Mouse (Mus musculus) heart, embryonic 14.5 days (tissue): ENCODE measurements around the gene Psma1. TPM values are rescaled to one million over a fixed set of nuclear protein-coding genes. Genes with fewer than 3 reads are reported as not detected.

ENCODE experiments used
- ATAC-seq: fragments of 200-750 bp; cut with Nextera tagmentation; 2 replicates; pipeline ENCODE4 v1.8.0; 2017; ENCODE audit warnings: low read depth, moderate TSS enrichment; ENCODE audit not compliant: insufficient number of reproducible peaks, insufficient read depth, low FRiP score
- H3K27ac ChIP-seq, 2 experiments: fragments of 200-500 bp in 1 of 2; fragments of 300-500 bp in 1 of 2; sonication (generic) in 1 of 2; replicated peaks in 1 of 2; 2 replicates each; pipeline ENCODE4 v1.5.1; 2012 to 2014; ENCODE audit warnings: low read depth in 2 of 2, low read length in 2 of 2, control low read depth in 1 of 2, mild to moderate bottlenecking in 1 of 2, mixed read lengths in 1 of 2; ENCODE audit not compliant: control insufficient read depth in 1 of 2, insufficient read depth in 1 of 2
- H3K27me3 ChIP-seq: fragments of 300-500 bp; sonication (generic); 2 replicates; pipeline ENCODE4 v1.6.1; 2014; ENCODE audit warnings: mild to moderate bottlenecking, low read length, control low read depth; ENCODE audit not compliant: control insufficient read depth, insufficient read depth
- H3K36me3 ChIP-seq: fragments of 300-500 bp; sonication (generic); 2 replicates; pipeline ENCODE4 v1.6.1; 2014; ENCODE audit warnings: mild to moderate bottlenecking, control low read depth, low read length, mixed read lengths; ENCODE audit not compliant: control insufficient read depth, insufficient read depth
- H3K4me1 ChIP-seq, 2 experiments: fragments of 200-500 bp in 1 of 2; fragments of 300-500 bp in 1 of 2; sonication (generic) in 1 of 2; 2 replicates each; pipeline ENCODE4 v1.6.1; 2012 to 2014; ENCODE audit warnings: low read length in 2 of 2, control low read depth in 1 of 2, mixed read lengths in 1 of 2; ENCODE audit not compliant: control insufficient read depth in 2 of 2, insufficient read depth in 2 of 2
- H3K4me2 ChIP-seq: fragments of 300-500 bp; sonication (generic); 2 replicates; pipeline ENCODE4 v1.6.1; 2014; ENCODE audit warnings: mild to moderate bottlenecking, low read length
- H3K4me3 ChIP-seq, 2 experiments: fragments of 200-500 bp in 1 of 2; fragments of 300-500 bp in 1 of 2; sonication (generic) in 1 of 2; 2 replicates each; pipeline ENCODE4 v1.5.1; 2012 to 2014; ENCODE audit warnings: low read length in 2 of 2, mild to moderate bottlenecking in 2 of 2, control low read depth in 1 of 2, low read depth in 1 of 2, moderate library complexity in 1 of 2; ENCODE audit not compliant: control insufficient read depth in 1 of 2, insufficient read depth in 1 of 2
- H3K9ac ChIP-seq: fragments of 300-500 bp; sonication (generic); 2 replicates; pipeline ENCODE4 v1.6.1; 2014; ENCODE audit warnings: mild to moderate bottlenecking, low read length
- H3K9me3 ChIP-seq: fragments of 300-500 bp; sonication (generic); 2 replicates; pipeline ENCODE4 v1.6.1; 2016; ENCODE audit warnings: low read length, control low read depth; ENCODE audit not compliant: control insufficient read depth
- WGBS: fragments of 180-500 bp; shearing (Covaris S2); extraction: QIAGEN DNeasy Blood & Tissue Kit; methylation state at CpG from one replicate; pipeline ENCODE4 v1.1.7; 2014; 5-methylcytosine and 5-hydroxymethylcytosine counted together
- polyA plus RNA-seq: library from polyadenylated mRNA; unstranded; fragments of >200 nt; fragmentation: Nextera tagmentation; extraction: Ambion mirVana; gene quantifications from 2 replicates; pipeline ENCODE4 v1.2.1, GENCODE M21; 2014

The Psma1 gene
- polyA plus RNA-seq, 1 experiment from 2014 or later: 349 TPM

GRCm38 (mm10) chr7:114253885-114254833 lies 21.8 kb downstream of the Psma1 start, which contains the start of gene Copb1:
TSS of gene Copb1 (minus strand) at chr7:114254711.
- peak; percentile 96 for ATAC-seq
- Histone ChIP-seq H3K9me3 (peaks cover 6% of the 10 kb centered on the region; the same call in 1 of the 2 replicates), H3K4me1 (peaks cover 0 to 4% of the 10 kb centered on the region in 2 experiments; a peak in 2 of 4 replicates), H3K36me3 (peaks cover 35% of the 10 kb centered on the region), H3K27ac (peak within 1 kb of the TSS; percentile 64 to 65), H3K4me3 (peak within 1 kb of the TSS; percentile 94 to 99), H3K4me2 (peak within 1 kb of the TSS; percentile 72), H3K27me3 (no peaks in the 10 kb centered on the region), H3K9ac (peak within 1 kb of the TSS; percentile 97)
- 1% methylated on average over 75 of the region's 75 CpGs for WGBS

- Histone ChIP-seq H3K27me3 (no peaks in the 10 kb centered on the region), H3K36me3 (peaks cover 55% of the 10 kb centered on the region), H3K27ac (no peak overlapping the region), H3K9ac (no peak overlapping the region), H3K4me2 (no peak overlapping the region), H3K9me3 (peaks cover 6% of the 10 kb centered on the region; the same call in 1 of the 2 replicates), H3K4me1 (peaks cover 0 to 4% of the 10 kb centered on the region in 2 experiments; a peak in 2 of 4 replicates), H3K4me3 (no peak overlapping the region)
- no peak for ATAC-seq
- WGBS: 93% methylated on average over 3 of the region's 3 CpGs
Observed at GRCm38 (mm10) chr7:114251684-114252083, 24.2 kb downstream of the Psma1 start.

- H3K4me2 ChIP-seq: no peak overlapping the region
- H3K36me3 ChIP-seq: peaks cover 97% of the 10 kb centered on the region
- no peaks in the 10 kb centered on the region for H3K27me3 ChIP-seq
- no peak overlapping the region for H3K9ac ChIP-seq
- ATAC-seq: no peak
- H3K9me3 ChIP-seq: no peaks in the 10 kb centered on the region
- no peak overlapping the region for H3K4me3 ChIP-seq
- no peak overlapping the region for H3K27ac ChIP-seq
- 75% methylated on average over 7 of the region's 7 CpGs for WGBS
- no peaks in the 10 kb centered on the region for H3K4me1 ChIP-seq
Observed at GRCm38 (mm10) chr7:114233980-114234379, 41.9 kb downstream of the Psma1 start.

- H3K4me3 ChIP-seq: no peak overlapping the region
- H3K36me3 ChIP-seq: peaks cover 98% of the 10 kb centered on the region
- H3K27me3 ChIP-seq: no peaks in the 10 kb centered on the region
- H3K9me3 ChIP-seq: no peaks in the 10 kb centered on the region
- no peak overlapping the region for H3K9ac ChIP-seq
- ATAC-seq: no peak
- H3K27ac ChIP-seq: no peak overlapping the region
- no peak overlapping the region for H3K4me2 ChIP-seq
- WGBS: 93% methylated on average over 7 of the region's 7 CpGs
- H3K4me1 ChIP-seq: no peaks in the 10 kb centered on the region
Observed at GRCm38 (mm10) chr7:114232982-114233381, 42.9 kb downstream of the Psma1 start.

GRCm38 (mm10) chr7:114231857-114232256 lies 44.1 kb downstream of the Psma1 start:
- Histone ChIP-seq H3K4me2 (no peak overlapping the region), H3K9ac (no peak overlapping the region), H3K27ac (no peak overlapping the region), H3K27me3 (no peaks in the 10 kb centered on the region), H3K9me3 (no peaks in the 10 kb centered on the region), H3K4me1 (no peaks in the 10 kb centered on the region), H3K36me3 (peaks cover 96% of the 10 kb centered on the region), H3K4me3 (no peak overlapping the region)
- ATAC-seq: no peak
- WGBS: 96% methylated on average over 3 of the region's 3 CpGs

- Histone ChIP-seq H3K27me3 (no peaks in the 10 kb centered on the region), H3K4me1 (no peaks in the 10 kb centered on the region), H3K9me3 (no peaks in the 10 kb centered on the region), H3K9ac (no peak overlapping the region), H3K4me3 (no peak overlapping the region), H3K27ac (no peak overlapping the region), H3K4me2 (no peak overlapping the region), H3K36me3 (peaks cover 78% of the 10 kb centered on the region)
- WGBS: 96% methylated on average over 1 of the region's 1 CpGs
- no peak for ATAC-seq
Observed at GRCm38 (mm10) chr7:114226521-114226920, 49.4 kb downstream of the Psma1 start.

GRCm38 (mm10) chr7:114220433-114220832 lies 55.5 kb downstream of the Psma1 start:
- H3K9me3 ChIP-seq: no peaks in the 10 kb centered on the region
- H3K4me1 ChIP-seq: no peaks in the 10 kb centered on the region
- peaks cover 68% of the 10 kb centered on the region for H3K36me3 ChIP-seq
- no peak for ATAC-seq
- no peak overlapping the region for H3K9ac ChIP-seq
- no peaks in the 10 kb centered on the region for H3K27me3 ChIP-seq
- 79% methylated on average over 4 of the region's 4 CpGs for WGBS
- H3K4me2 ChIP-seq: no peak overlapping the region
- no peak overlapping the region for H3K4me3 ChIP-seq
- H3K27ac ChIP-seq: no peak overlapping the region
